Mouse (Mus musculus) forebrain, embryonic 13.5 days (tissue): ENCODE measurements around the gene Flrt1. TPM values are rescaled to one million over a fixed set of nuclear protein-coding genes. Genes with fewer than 3 reads are reported as not detected.

ENCODE experiments used
- ATAC-seq: fragments of 200-750 bp; cut with Nextera tagmentation; 2 replicates; pipeline ENCODE4 v1.8.0; 2017
- H3K27ac ChIP-seq: fragments of 300-500 bp; sonication (generic); 2 replicates; pipeline ENCODE4 v1.5.1; 2015; ENCODE audit warnings: inconsistent platforms, mild to moderate bottlenecking, moderate library complexity
- H3K27me3 ChIP-seq: fragments of 300-500 bp; sonication (generic); 2 replicates; pipeline ENCODE4 v1.6.1; 2015; ENCODE audit warnings: mild to moderate bottlenecking, inconsistent platforms
- H3K36me3 ChIP-seq: fragments of 300-500 bp; sonication (generic); 2 replicates; pipeline ENCODE4 v1.6.1; 2015; ENCODE audit warnings: mild to moderate bottlenecking, inconsistent platforms; ENCODE audit not compliant: poor library complexity, severe bottlenecking
- H3K4me1 ChIP-seq: fragments of 300-500 bp; sonication (generic); 2 replicates; pipeline ENCODE4 v1.6.1; 2015; ENCODE audit warnings: inconsistent platforms
- H3K4me2 ChIP-seq: fragments of 300-500 bp; sonication (generic); 2 replicates; pipeline ENCODE4 v1.6.1; 2015; ENCODE audit warnings: inconsistent platforms, mild to moderate bottlenecking, moderate library complexity
- H3K4me3 ChIP-seq: fragments of 300-500 bp; sonication (generic); 2 replicates; pipeline ENCODE4 v1.5.1; 2015; ENCODE audit warnings: mild to moderate bottlenecking, inconsistent platforms
- H3K9ac ChIP-seq: fragments of 300-500 bp; sonication (generic); 2 replicates; pipeline ENCODE4 v1.6.1; 2015; ENCODE audit warnings: mild to moderate bottlenecking, inconsistent platforms
- H3K9me3 ChIP-seq: fragments of 300-500 bp; sonication (generic); replicated peaks from 2 replicates; pipeline ENCODE4 v1.6.1; 2016; ENCODE audit warnings: inconsistent platforms
- WGBS: fragments of 180-500 bp; shearing (Covaris S2); methylation state at CpG from one replicate; pipeline ENCODE4 v1.1.7; 2015; 5-methylcytosine and 5-hydroxymethylcytosine counted together
- polyA plus RNA-seq: library from polyadenylated mRNA; unstranded; fragments of >200 nt; fragmentation: Nextera tagmentation; extraction: Ambion mirVana; gene quantifications from 2 replicates; pipeline ENCODE4 v1.2.1, GENCODE M21; 2015

Flrt1 gene
- polyA plus RNA-seq, 1 experiment from 2014 or later: 11.3 TPM

DNA sequence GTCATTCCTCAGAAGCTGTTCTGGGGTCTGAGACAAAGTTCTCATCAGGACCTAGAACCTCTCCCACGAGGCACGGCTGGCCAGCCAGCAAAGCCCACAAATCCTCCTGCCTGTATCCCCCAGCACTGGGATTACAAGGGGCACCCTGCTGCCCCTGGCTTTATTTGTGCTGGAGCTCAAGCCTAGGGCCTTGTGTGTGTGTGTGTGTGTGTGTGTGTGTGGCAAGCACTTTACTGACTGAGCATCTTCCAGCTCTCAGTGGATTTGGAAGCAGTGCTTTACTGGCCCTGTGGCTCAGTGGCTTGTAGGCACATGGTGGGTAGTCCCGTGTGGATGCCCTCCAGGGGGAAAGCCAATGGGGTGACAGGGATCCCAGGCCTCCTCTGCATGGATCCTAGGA, 7.1 kb upstream of the Flrt1 start:
- Histone ChIP-seq H3K27ac (0 out of 2 replicates have a peak overlapping the region, but pooled peaks have one; percentile 84), H3K4me3 (no peak overlapping the region), H3K9ac (0 out of 2 replicates have a peak overlapping the region, but pooled peaks have one; percentile 2), H3K4me2 (no peak overlapping the region), H3K27me3 (no peaks in the 10 kb centered on the region), H3K4me1 (peaks cover 88% of the 10 kb centered on the region), H3K9me3 (no peaks in the 10 kb centered on the region), H3K36me3 (no peaks in the 10 kb centered on the region)
- WGBS: 18% methylated on average over 3 of the region's 3 CpGs
- ATAC-seq: no peak

DNA sequence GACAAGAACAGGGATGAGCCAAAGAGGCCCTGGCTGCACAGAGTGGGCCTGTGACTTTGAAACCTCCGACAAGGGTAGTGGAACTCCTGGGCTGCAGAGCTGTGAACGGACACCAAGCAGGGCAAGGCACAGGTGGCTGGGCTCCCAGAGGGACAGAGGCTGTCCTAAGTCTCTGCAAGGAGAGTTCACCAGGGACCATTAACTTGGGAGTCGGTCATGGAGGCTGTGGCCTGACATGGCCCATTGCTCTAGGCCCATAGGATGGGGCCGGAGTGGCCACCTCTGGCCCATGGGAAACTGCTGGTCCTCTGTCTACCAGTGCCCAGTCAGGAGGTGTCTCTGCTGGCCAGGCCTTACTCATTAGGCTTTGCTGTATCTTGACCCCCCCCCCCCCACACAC, 6.2 kb upstream of the Flrt1 start:
- Histone ChIP-seq H3K4me2 (no peak overlapping the region), H3K4me3 (no peak overlapping the region), H3K9me3 (no peaks in the 10 kb centered on the region), H3K4me1 (peaks cover 84% of the 10 kb centered on the region), H3K27me3 (no peaks in the 10 kb centered on the region), H3K9ac (no peak overlapping the region), H3K27ac (no peak overlapping the region), H3K36me3 (no peaks in the 10 kb centered on the region)
- 90% methylated on average over 4 of the region's 4 CpGs for WGBS
- ATAC-seq: no peak

DNA sequence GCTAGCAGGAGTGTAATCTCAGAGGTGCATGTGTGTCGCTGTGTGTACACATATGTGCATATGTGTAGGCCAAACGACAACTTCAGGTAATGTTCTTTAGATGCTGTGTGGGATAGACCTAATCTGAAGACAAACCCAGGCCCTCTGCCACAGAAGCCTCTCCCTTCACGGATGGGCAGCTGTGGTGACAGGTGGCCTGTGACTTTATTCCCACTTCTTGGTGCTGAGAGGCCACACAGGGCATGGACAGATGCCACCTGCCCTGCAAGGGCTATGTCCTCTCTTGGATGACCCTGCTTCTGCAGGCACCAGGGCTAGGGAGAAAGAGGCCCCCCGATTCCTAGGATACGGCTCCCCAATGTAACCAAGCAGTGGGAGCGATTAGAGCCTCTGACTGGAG, 5.8 kb upstream of the Flrt1 start:
- H3K27ac ChIP-seq: no peak overlapping the region
- no peak overlapping the region for H3K9ac ChIP-seq
- WGBS: 83% methylated on average over 6 of the region's 6 CpGs
- no peaks in the 10 kb centered on the region for H3K36me3 ChIP-seq
- no peak for ATAC-seq
- H3K27me3 ChIP-seq: no peaks in the 10 kb centered on the region
- no peak overlapping the region for H3K4me2 ChIP-seq
- no peak overlapping the region for H3K4me3 ChIP-seq
- no peaks in the 10 kb centered on the region for H3K9me3 ChIP-seq
- H3K4me1 ChIP-seq: peaks cover 82% of the 10 kb centered on the region

DNA sequence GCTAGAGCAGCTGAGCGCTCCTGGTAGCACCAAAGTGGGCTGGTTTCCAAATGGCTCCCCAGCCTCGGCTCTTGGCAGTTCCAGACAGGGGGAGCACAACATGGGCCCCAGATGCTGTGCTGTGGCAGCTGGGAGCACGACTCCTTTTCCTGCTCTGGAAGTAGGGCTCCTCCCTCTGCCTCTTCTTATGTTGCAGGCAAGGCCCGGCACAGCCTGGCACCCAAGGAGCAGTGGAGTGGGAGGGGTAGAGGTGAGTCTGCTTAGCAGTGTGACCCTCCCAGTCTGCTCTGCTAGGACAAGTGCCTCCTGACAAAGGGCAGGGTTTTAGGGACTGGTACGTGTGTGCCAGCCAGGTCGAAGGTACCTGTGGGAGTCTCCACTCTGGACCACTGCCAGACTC, 5.3 kb upstream of the Flrt1 start:
- Histone ChIP-seq H3K9me3 (no peaks in the 10 kb centered on the region), H3K27me3 (no peaks in the 10 kb centered on the region), H3K4me2 (no peak overlapping the region), H3K9ac (no peak overlapping the region), H3K4me3 (no peak overlapping the region), H3K27ac (no peak overlapping the region), H3K36me3 (no peaks in the 10 kb centered on the region), H3K4me1 (peaks cover 82% of the 10 kb centered on the region)
- 48% methylated on average over 6 of the region's 6 CpGs for WGBS
- no peak for ATAC-seq

DNA sequence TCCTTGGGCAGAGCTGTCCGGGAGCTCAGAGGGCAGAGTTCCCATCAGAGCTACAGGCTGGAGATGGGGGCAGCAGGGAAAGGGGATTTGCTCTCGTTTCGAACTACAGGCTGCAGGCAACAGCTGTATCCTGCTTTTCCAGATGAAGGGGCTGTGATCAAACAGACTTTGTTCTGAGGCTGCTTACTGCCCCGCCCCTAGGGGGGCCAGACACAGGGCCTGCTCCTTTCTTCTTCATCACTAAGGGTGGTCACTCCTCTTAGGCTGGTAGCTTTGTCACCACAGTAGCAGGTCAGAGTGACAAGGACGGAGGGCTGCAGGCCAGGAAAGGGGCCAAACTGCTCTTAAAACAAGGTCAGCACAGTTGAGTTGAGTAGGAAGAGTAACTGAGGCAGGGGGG, 4.6 kb upstream of the Flrt1 start:
- ATAC-seq: no peak

DNA sequence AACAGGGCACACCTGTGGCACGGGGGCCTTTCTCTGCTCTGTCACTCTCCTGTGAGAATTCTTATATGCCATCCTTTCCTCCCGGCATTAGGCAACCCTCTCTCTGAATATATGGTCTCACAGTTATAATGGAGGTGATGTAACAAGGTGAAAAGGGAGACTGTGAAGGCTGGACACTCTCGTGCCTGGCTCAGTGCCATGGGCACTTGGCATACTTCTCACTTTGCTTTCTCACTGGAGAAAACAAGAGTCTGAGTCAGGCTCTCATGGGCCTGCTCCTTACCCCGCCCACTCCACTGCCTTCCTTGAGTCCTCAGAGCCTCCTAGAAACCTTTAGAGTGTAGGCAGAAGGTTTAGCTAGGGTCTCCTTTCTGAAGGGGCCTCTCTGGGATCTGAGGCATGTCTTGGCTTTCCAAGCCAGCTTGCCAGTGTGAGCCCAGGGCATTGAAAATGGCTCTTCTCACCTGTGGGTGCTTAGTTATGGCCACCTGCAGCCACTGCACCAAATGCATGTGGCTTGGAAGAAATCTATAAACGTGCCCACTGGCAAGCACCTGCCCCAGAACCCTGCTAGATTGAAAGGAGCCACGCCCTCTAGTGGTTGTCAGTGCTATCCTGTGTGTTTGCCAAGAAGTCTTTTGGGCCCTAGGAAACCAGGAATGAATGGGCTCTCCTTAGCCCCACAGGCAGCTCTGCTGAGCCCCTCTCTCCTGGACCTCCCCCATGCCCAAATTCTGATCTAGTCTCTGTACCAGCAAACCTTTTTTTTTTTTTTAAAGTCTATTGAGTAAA, 2.8 kb upstream of the Flrt1 start:
- H3K9ac ChIP-seq: no peak overlapping the region
- H3K4me3 ChIP-seq: no peak overlapping the region
- no peaks in the 10 kb centered on the region for H3K9me3 ChIP-seq
- no peak for ATAC-seq
- H3K4me1 ChIP-seq: peaks cover 83% of the 10 kb centered on the region
- H3K4me2 ChIP-seq: no peak overlapping the region
- no peaks in the 10 kb centered on the region for H3K36me3 ChIP-seq
- H3K27ac ChIP-seq: no peak overlapping the region
- H3K27me3 ChIP-seq: no peaks in the 10 kb centered on the region
- 48% methylated on average over 6 of the region's 6 CpGs for WGBS

More for the DNA sequence above, 4.6 kb upstream of the Flrt1 start:
- H3K36me3 ChIP-seq: no peaks in the 10 kb centered on the region
- H3K4me1 ChIP-seq: peaks cover 82% of the 10 kb centered on the region
- no peak overlapping the region; the same call in 1 of the 2 replicates for H3K27ac ChIP-seq
- 8% methylated on average over 5 of the region's 5 CpGs for WGBS
- no peak overlapping the region for H3K4me2 ChIP-seq
- no peak overlapping the region for H3K4me3 ChIP-seq
- no peaks in the 10 kb centered on the region for H3K27me3 ChIP-seq
- 0 out of 2 replicates have a peak overlapping the region, but pooled peaks have one; percentile 12 for H3K9ac ChIP-seq
- H3K9me3 ChIP-seq: no peaks in the 10 kb centered on the region

DNA sequence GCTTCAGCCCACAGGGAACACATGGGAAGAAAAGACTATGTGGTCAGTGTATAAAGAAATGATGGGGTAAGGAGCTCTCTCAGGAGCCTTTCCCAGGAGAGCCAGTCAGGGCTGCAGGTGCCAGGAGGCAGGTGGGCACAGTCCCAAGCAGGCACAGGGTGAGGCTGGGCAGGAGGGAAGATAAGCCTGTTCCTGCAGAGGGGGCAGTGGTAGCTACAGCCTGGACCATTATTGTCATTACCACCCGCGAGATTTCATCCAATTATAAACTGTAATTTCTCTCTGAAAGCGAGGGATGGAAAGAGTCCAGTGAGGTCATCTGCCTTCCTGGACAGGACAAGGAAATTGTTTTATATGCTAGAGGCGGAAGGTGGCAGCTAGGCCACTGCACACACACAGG, 1.6 kb upstream of the Flrt1 start:
- Histone ChIP-seq H3K27ac (no peak overlapping the region), H3K4me1 (peaks cover 83% of the 10 kb centered on the region), H3K4me2 (no peak overlapping the region), H3K9ac (0 out of 2 replicates have a peak overlapping the region, but pooled peaks have one; percentile 2), H3K36me3 (no peaks in the 10 kb centered on the region), H3K9me3 (no peaks in the 10 kb centered on the region), H3K4me3 (no peak overlapping the region), H3K27me3 (no peaks in the 10 kb centered on the region)
- WGBS: 83% methylated on average over 4 of the region's 4 CpGs
- no peak for ATAC-seq

DNA sequence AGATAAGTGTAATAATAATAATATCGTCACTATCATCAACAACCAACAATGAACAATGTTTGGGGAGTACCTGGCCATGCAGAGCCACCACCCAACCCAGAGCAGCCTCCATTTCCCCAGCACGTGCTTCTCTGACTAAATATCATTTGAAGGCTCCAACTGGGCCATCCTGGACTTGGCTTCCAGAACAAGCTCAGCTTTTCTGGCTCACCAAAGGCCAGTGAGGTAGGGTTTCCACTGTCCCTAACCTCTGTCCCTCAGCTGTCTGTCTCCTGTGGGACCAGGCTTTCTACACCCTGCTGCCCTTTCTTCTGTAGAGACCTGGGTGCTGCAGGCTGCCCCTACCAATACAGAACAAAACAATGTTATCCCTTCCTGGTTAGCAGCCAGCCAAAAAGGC, 1.0 kb upstream of the Flrt1 start:
- H3K4me2 ChIP-seq: no peak overlapping the region
- no peaks in the 10 kb centered on the region for H3K9me3 ChIP-seq
- no peak overlapping the region for H3K27ac ChIP-seq
- H3K4me3 ChIP-seq: no peak overlapping the region
- H3K27me3 ChIP-seq: no peaks in the 10 kb centered on the region
- H3K9ac ChIP-seq: 0 out of 2 replicates have a peak overlapping the region, but pooled peaks have one; percentile 2
- peaks cover 85% of the 10 kb centered on the region for H3K4me1 ChIP-seq
- no peak for ATAC-seq
- no peaks in the 10 kb centered on the region for H3K36me3 ChIP-seq
- WGBS: 89% methylated on average over 2 of the region's 2 CpGs

DNA sequence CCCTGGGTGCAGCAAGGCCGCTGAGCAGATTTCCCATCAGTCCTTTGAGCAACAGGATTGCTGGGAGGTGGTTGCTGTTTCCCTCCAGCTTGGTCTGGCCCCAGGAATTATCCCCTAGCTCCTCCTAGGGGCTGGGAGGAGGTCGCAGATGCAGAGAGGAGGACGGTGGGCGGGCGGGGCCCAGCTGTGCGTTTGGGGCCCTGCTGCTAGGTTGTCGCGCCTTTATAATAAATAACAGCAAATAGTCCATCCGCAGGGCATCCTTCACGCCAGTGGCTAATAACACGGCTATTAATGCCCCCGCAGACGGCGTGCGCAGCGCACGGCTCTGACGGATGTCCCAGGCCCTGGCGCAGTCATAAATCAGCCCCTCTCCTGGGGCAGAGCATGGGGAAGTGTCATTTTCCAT, 1.5 kb downstream of the Flrt1 start:
- H3K4me3 ChIP-seq: no peak overlapping the region
- WGBS: 18% methylated on average over 19 of the region's 19 CpGs
- ATAC-seq: no peak
- 0 out of 2 replicates have a peak overlapping the region, but pooled peaks have one; percentile 10 for H3K9ac ChIP-seq
- peak overlapping the region; percentile 44 for H3K27ac ChIP-seq
- peak overlapping the region; percentile 26 for H3K4me2 ChIP-seq
- H3K4me1 ChIP-seq: peaks cover 67% of the 10 kb centered on the region
- H3K9me3 ChIP-seq: no peaks in the 10 kb centered on the region
- H3K36me3 ChIP-seq: no peaks in the 10 kb centered on the region
- H3K27me3 ChIP-seq: no peaks in the 10 kb centered on the region

DNA sequence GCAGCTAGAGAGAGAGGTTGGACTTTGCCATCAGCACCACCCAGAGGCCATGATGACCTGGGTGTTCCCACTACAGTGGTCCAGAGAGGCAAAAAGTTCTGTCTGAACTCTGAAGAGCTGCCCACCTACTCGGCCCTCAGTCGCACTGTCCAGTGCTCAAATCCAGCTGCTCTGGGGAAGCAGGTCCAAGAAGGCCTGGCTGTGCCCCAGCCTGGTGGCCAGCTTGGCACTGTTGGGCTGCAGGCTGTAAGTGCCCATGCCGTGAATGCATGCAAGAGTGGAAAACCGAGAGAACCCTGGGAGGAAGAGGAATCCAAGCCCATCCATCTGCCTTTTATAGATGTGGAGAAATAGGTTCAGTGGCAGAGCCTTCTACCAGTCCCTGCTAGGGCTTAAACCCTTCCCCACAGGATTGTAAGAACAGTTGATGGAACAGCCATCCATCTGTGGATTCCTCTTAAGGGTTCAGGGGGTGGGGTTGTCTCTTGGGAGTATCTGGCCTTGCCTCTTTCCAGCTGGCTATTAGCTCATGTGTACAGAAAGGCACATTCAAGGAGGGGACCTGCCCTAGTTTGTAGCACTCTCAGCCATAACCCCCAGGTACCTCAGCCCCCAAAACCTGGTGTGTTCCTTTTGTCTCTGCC, 2.1 kb downstream of the Flrt1 start:
- Histone ChIP-seq H3K9me3 (no peaks in the 10 kb centered on the region), H3K4me1 (peaks cover 61% of the 10 kb centered on the region), H3K4me2 (peak overlapping the region; percentile 26), H3K9ac (peak overlapping the region; percentile 10; the same call in 1 of the 2 replicates), H3K27me3 (no peaks in the 10 kb centered on the region), H3K36me3 (no peaks in the 10 kb centered on the region), H3K4me3 (no peak overlapping the region), H3K27ac (peak overlapping the region; percentile 44)
- WGBS: 62% methylated on average over 4 of the region's 4 CpGs
- ATAC-seq: no peak

DNA sequence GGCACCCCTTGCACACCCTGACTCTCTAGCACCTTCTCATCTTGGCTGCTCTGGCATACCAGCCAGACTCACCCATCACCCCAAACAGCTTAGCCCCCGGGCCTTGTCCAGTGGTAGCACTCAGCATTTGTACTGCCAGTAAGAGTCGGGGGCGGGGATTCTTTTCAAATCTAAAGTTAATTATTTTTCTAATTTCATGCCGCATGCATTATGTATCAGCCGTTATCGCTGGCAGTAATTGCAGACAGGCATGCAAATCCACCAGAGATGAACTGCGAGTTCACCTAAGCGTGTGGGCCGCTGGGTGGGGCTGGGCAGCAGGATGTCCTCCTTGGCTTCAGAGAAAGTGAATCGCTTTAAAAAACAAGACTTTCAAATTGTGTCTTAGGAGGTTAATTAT, 3.5 kb downstream of the Flrt1 start:
- H3K9ac ChIP-seq: no peak overlapping the region
- H3K4me2 ChIP-seq: no peak overlapping the region
- no peaks in the 10 kb centered on the region for H3K9me3 ChIP-seq
- no peak overlapping the region for H3K4me3 ChIP-seq
- H3K36me3 ChIP-seq: no peaks in the 10 kb centered on the region
- H3K27ac ChIP-seq: no peak overlapping the region
- ATAC-seq: no peak
- peaks cover under 1% of the 10 kb centered on the region; the same call in 1 of the 2 replicates for H3K27me3 ChIP-seq
- 65% methylated on average over 10 of the region's 10 CpGs for WGBS
- peaks cover 52% of the 10 kb centered on the region for H3K4me1 ChIP-seq

DNA sequence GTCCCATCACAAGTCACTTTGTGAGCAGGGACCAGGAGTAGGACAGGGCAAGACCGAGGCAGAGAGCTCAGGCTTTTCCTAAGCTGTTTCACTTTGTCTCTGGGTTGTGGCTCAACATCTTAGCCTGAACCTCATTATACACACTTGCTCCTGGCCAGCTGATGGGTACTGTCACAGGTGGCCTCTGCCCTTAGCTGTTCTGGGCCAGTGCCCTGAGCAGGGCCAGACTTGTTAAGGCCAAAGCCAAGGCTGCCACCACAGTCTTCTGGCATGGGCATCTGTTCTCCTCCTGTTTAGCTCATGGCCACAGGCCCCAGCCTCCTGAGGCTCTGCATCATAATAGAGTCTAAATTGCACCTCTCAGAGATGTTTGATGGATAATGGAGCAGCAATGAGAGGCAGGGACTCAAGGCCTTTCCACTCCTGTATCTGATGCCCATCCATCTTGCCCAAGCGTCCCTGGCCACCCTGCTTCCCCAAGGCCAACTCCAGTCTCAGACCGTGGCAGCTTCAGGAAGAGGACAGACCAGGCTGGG, 5.8 kb downstream of the Flrt1 start:
- Histone ChIP-seq H3K9me3 (no peaks in the 10 kb centered on the region), H3K4me2 (no peak overlapping the region), H3K9ac (no peak overlapping the region), H3K27me3 (peaks cover 6% of the 10 kb centered on the region; the same call in 1 of the 2 replicates), H3K36me3 (peaks cover 14% of the 10 kb centered on the region; the same call in 1 of the 2 replicates), H3K27ac (no peak overlapping the region), H3K4me3 (no peak overlapping the region), H3K4me1 (peaks cover 44% of the 10 kb centered on the region)
- WGBS: 87% methylated on average over 3 of the region's 3 CpGs
- no peak for ATAC-seq
